Mouse (Mus musculus) kidney, adult 2 months (tissue): Measurements from ENCODE around the gene Musk.

Experiments used
- CTCF ChIP-seq: fragments of 200-500 bp; conservative IDR thresholded peaks from 2 replicates; pipeline ENCODE4 v1.5.1; 2011; ENCODE audit warnings: low read depth, mild to moderate bottlenecking, control low read depth, low read length, moderate library complexity, mixed read lengths; ENCODE audit not compliant: insufficient read depth, insufficient read length
- POLR2A ChIP-seq: fragments of 200-500 bp; IDR thresholded peaks from one replicate; pipeline ENCODE4 v1.6.1; 2011; ENCODE audit warnings: low read depth, low read length, control low read depth

DNA sequence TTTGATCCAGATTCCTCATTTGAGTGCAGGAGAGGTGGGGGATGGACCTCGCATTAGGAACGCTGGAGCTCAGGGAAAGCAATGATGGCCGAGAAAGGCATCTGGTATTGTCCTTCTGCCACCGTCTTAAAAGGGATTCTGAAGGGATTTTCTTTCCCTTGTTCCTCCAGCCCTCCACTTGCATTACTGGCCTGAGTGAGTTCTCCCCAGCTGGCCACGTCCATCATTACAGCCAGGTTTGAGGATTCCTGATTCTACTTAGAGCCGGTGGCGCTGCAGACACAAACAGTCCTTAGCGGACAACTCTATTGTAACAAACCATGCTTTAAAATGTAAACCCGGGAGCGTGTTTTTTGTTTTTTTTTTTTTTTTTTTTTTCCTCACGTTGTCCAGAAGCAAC, at the start of gene Musk:
- TF ChIP-seq POLR2A (no peak), CTCF (no peak)
